Mouse (Mus musculus) midbrain, postnatal 0 days (tissue): Measurements from ENCODE around the gene Slc30a7. TPM values are rescaled to one million over a fixed set of nuclear protein-coding genes. Genes with fewer than 3 reads are reported as not detected.

Experiments
- ATAC-seq: fragments of 200-750 bp; cut with Nextera tagmentation; 2 replicates; pipeline ENCODE4 v1.8.0; 2017; ENCODE audit warnings: moderate number of reproducible peaks, mild to moderate bottlenecking, moderate TSS enrichment, moderate library complexity; ENCODE audit not compliant: low FRiP score
- DNase-seq: peaks from one replicate; pipeline ENCODE4 v3.0.0-alpha.2; 2015; ENCODE audit warnings: low spot score
- H3K27ac ChIP-seq: fragments of 300-500 bp; sonication (generic); 2 replicates; pipeline ENCODE4 v1.5.1; 2014; ENCODE audit warnings: low read depth, mild to moderate bottlenecking, low read length, mixed read lengths
- H3K27me3 ChIP-seq: fragments of 300-500 bp; sonication (generic); 2 replicates; pipeline ENCODE4 v1.6.1; 2014; ENCODE audit warnings: low read length, control low read depth, mixed read lengths; ENCODE audit not compliant: insufficient read depth
- H3K36me3 ChIP-seq: fragments of 300-500 bp; sonication (generic); 2 replicates; pipeline ENCODE4 v1.6.1; 2014; ENCODE audit warnings: low read length, control low read depth, mixed read lengths; ENCODE audit not compliant: insufficient read depth
- H3K4me1 ChIP-seq: fragments of 300-500 bp; sonication (generic); 2 replicates; pipeline ENCODE4 v1.6.1; 2014; ENCODE audit warnings: mild to moderate bottlenecking, control low read depth, antibody characterized with exemption, low read length, mixed read lengths; ENCODE audit not compliant: insufficient read depth
- H3K4me2 ChIP-seq: fragments of 300-500 bp; sonication (generic); 2 replicates; pipeline ENCODE4 v1.6.1; 2014; ENCODE audit warnings: low read depth, mild to moderate bottlenecking, low read length, mixed read lengths; ENCODE audit not compliant: poor library complexity, severe bottlenecking
- H3K4me3 ChIP-seq: fragments of 300-500 bp; sonication (generic); 2 replicates; pipeline ENCODE4 v1.5.1; 2014; ENCODE audit warnings: low read depth, mild to moderate bottlenecking, low read length, moderate library complexity
- H3K9ac ChIP-seq: fragments of 300-500 bp; sonication (generic); replicated peaks from 2 replicates; pipeline ENCODE4 v1.6.1; 2014; ENCODE audit warnings: mild to moderate bottlenecking, low read length, moderate library complexity, mixed read lengths; ENCODE audit not compliant: poor library complexity, severe bottlenecking
- H3K9me3 ChIP-seq: fragments of 300-500 bp; sonication (generic); 2 replicates; pipeline ENCODE4 v1.6.1; 2016; ENCODE audit warnings: low read length, control low read depth
- CTCF ChIP-seq: IDR thresholded peaks from 2 replicates; pipeline ENCODE4 v1.5.1; 2016; ENCODE audit warnings: antibody characterized with exemption, mild to moderate bottlenecking
- WGBS: fragments of 180-500 bp; shearing (Covaris S2); extraction: QIAGEN DNeasy Blood & Tissue Kit; methylation state at CpG from one replicate; pipeline ENCODE4 v1.1.7; 2014; 5-methylcytosine and 5-hydroxymethylcytosine counted together
- polyA plus RNA-seq: library from polyadenylated mRNA; unstranded; fragments of >200 nt; fragmentation: Nextera tagmentation; extraction: Ambion mirVana; gene quantifications from 2 replicates; pipeline ENCODE4 v1.2.1, GENCODE M21; 2015
- total RNA-seq: library from RNA; depleted of rRNA; stranded (reverse); fragments of >200 nt; gene quantifications from 2 replicates; pipeline ENCODE4 v1.2.3, GENCODE M21; 2014

The Slc30a7 gene
- total and polyA plus RNA-seq, 2 experiments from 2014 or later: 9.0 to 28.6 TPM

GRCm38 (mm10) chr3:116030152-116030788, 23.1 kb upstream of the Slc30a7 start:
- Histone ChIP-seq H3K27me3 (no peaks in the 10 kb centered on the region), H3K27ac (no peak overlapping the region), H3K36me3 (no peaks in the 10 kb centered on the region), H3K4me3 (no peak overlapping the region), H3K9me3 (no peaks in the 10 kb centered on the region), H3K9ac (no peak overlapping the region), H3K4me1 (no peaks in the 10 kb centered on the region), H3K4me2 (peak overlapping the region; percentile 15; the same call in 1 of the 2 replicates)
- ATAC-seq (peak; percentile 77), DNase-seq (peak; percentile 40)
- WGBS: 65% methylated on average over 11 of the region's 11 CpGs
- TF ChIP-seq CTCF: no peak

- DNase-seq (no peak), ATAC-seq (no peak)
- TF ChIP-seq CTCF: no peak
- Histone ChIP-seq H3K4me1 (no peaks in the 10 kb centered on the region), H3K9ac (no peak overlapping the region), H3K36me3 (peaks cover 4% of the 10 kb centered on the region; the same call in 1 of the 2 replicates), H3K4me3 (no peak overlapping the region), H3K9me3 (no peaks in the 10 kb centered on the region), H3K27me3 (no peaks in the 10 kb centered on the region), H3K4me2 (no peak overlapping the region), H3K27ac (no peak overlapping the region)
- 94% methylated on average over 20 of the region's 20 CpGs for WGBS
These were observed 19.8 kb upstream of the Slc30a7 start for GRCm38 (mm10) chr3:116026996-116027395.

- peaks cover 4% of the 10 kb centered on the region; the same call in 1 of the 2 replicates for H3K36me3 ChIP-seq
- no peak overlapping the region for H3K27ac ChIP-seq
- H3K4me2 ChIP-seq: no peak overlapping the region
- H3K9me3 ChIP-seq: no peaks in the 10 kb centered on the region
- no peak for DNase-seq
- WGBS: 90% methylated on average over 10 of the region's 10 CpGs
- no peak for ATAC-seq
- no peaks in the 10 kb centered on the region for H3K27me3 ChIP-seq
- no peak for TF ChIP-seq CTCF
- H3K4me3 ChIP-seq: no peak overlapping the region
- H3K4me1 ChIP-seq: no peaks in the 10 kb centered on the region
- H3K9ac ChIP-seq: no peak overlapping the region
These were observed 18.5 kb upstream of the Slc30a7 start for GRCm38 (mm10) chr3:116025701-116026100.

- no peaks in the 10 kb centered on the region for H3K9me3 ChIP-seq
- H3K27ac ChIP-seq: no peak overlapping the region
- no peak overlapping the region for H3K4me2 ChIP-seq
- no peak overlapping the region for H3K4me3 ChIP-seq
- H3K4me1 ChIP-seq: no peaks in the 10 kb centered on the region
- no peak for DNase-seq
- H3K27me3 ChIP-seq: no peaks in the 10 kb centered on the region
- peaks cover 4% of the 10 kb centered on the region; the same call in 1 of the 2 replicates for H3K36me3 ChIP-seq
- WGBS: 87% methylated on average over 5 of the region's 5 CpGs
- ATAC-seq: no peak
- no peak overlapping the region for H3K9ac ChIP-seq
- TF ChIP-seq CTCF: no peak
These were observed 17.5 kb upstream of the Slc30a7 start for GRCm38 (mm10) chr3:116024669-116025068.

GRCm38 (mm10) chr3:116024236-116024635, 17.0 kb upstream of the Slc30a7 start:
- 92% methylated on average over 12 of the region's 12 CpGs for whole genome bisulfite sequencing
- DNase-seq: no peak
- no peak for TF ChIP-seq CTCF
- no peaks in the 10 kb centered on the region for H3K4me1 ChIP-seq
- H3K36me3 ChIP-seq: peaks cover 4% of the 10 kb centered on the region; the same call in 1 of the 2 replicates
- no peak overlapping the region for H3K27ac ChIP-seq
- H3K9ac ChIP-seq: no peak overlapping the region
- H3K9me3 ChIP-seq: no peaks in the 10 kb centered on the region
- no peak overlapping the region for H3K4me2 ChIP-seq
- H3K4me3 ChIP-seq: no peak overlapping the region
- no peaks in the 10 kb centered on the region for H3K27me3 ChIP-seq
- ATAC-seq: no peak

GRCm38 (mm10) chr3:116019136-116019535, 11.9 kb upstream of the Slc30a7 start:
- Histone ChIP-seq H3K9me3 (no peaks in the 10 kb centered on the region), H3K4me3 (no peak overlapping the region), H3K27ac (no peak overlapping the region), H3K36me3 (peaks cover 4% of the 10 kb centered on the region; the same call in 1 of the 2 replicates), H3K9ac (no peak overlapping the region), H3K4me1 (no peaks in the 10 kb centered on the region), H3K4me2 (no peak overlapping the region), H3K27me3 (no peaks in the 10 kb centered on the region)
- TF ChIP-seq CTCF: no peak
- WGBS: 87% methylated on average over 5 of the region's 5 CpGs
- DNase-seq (no peak), ATAC-seq (no peak)
